Mouse (Mus musculus) embryonic fibroblast, embryonic 13.5 days (primary cell): ENCODE measurements at regions not wholly inside any gene's neighbourhood (a gene's known extent, or its start where the extent isn't known, plus 50 kb on each side); places are given as distances from the start of the nearest gene placed in this dataset.

Experiments used
- H3K27ac ChIP-seq: 2 replicates; pipeline ENCODE4 v1.5.1; 2012; ENCODE audit warnings: low read length, control low read depth, inconsistent platforms; ENCODE audit not compliant: insufficient read depth
- H3K4me1 ChIP-seq: 2 replicates; pipeline ENCODE4 v1.6.1; 2011; ENCODE audit warnings: low read length; ENCODE audit not compliant: control insufficient read depth, insufficient read depth
- H3K4me3 ChIP-seq: 2 replicates; pipeline ENCODE4 v1.5.1; 2011; ENCODE audit warnings: mild to moderate bottlenecking, control low read depth, low read length; ENCODE audit not compliant: insufficient read depth
- CTCF ChIP-seq: IDR thresholded peaks from 2 replicates; pipeline ENCODE4 v1.5.1; 2011; ENCODE audit warnings: mild to moderate bottlenecking, control low read depth, low read length, moderate library complexity, borderline replicate concordance; ENCODE audit not compliant: insufficient read depth
- POLR2A ChIP-seq: IDR thresholded peaks from 2 replicates; pipeline ENCODE4 v1.6.1; 2011; ENCODE audit warnings: low read depth, mild to moderate bottlenecking, control low read depth, low read length, moderate library complexity

GRCm38 (mm10) chr12:92152922-92153235 is 303.9 kb upstream of the Sel1l start:
- no peaks in the 10 kb centered on the region for H3K4me1 ChIP-seq
- H3K27ac ChIP-seq = no peak overlapping the region
- H3K4me3 ChIP-seq = no peak overlapping the region
- TF ChIP-seq POLR2A (no peak), CTCF (no peak)

- no peak for TF ChIP-seq CTCF
- TF ChIP-seq POLR2A = no peak
- Histone ChIP-seq H3K4me3 (no peak overlapping the region), H3K27ac (no peak overlapping the region), H3K4me1 (no peaks in the 10 kb centered on the region)
Observed at GRCm38 (mm10) chr12:92152043-92152921, 303.3 kb upstream of the Sel1l start.

- Histone ChIP-seq H3K4me3 (no peak overlapping the region), H3K27ac (no peak overlapping the region), H3K4me1 (no peaks in the 10 kb centered on the region)
- no peak for TF ChIP-seq CTCF
- no peak for TF ChIP-seq POLR2A
Observed at GRCm38 (mm10) chr12:92137539-92137938, 288.6 kb upstream of the Sel1l start.

GRCm38 (mm10) chr12:92127648-92128047 is 278.7 kb upstream of the Sel1l start:
- Histone ChIP-seq H3K4me3 (no peak overlapping the region), H3K4me1 (no peaks in the 10 kb centered on the region), H3K27ac (no peak overlapping the region)
- TF ChIP-seq CTCF = no peak
- no peak for TF ChIP-seq POLR2A

GRCm38 (mm10) chr12:92120164-92120815 is 271.3 kb upstream of the Sel1l start:
- Histone ChIP-seq H3K27ac (no peak overlapping the region), H3K4me1 (no peaks in the 10 kb centered on the region), H3K4me3 (no peak overlapping the region)
- TF ChIP-seq CTCF (no peak), POLR2A (no peak)

- TF ChIP-seq POLR2A (no peak), CTCF (no peak)
- no peak overlapping the region for H3K4me3 ChIP-seq
- no peaks in the 10 kb centered on the region for H3K4me1 ChIP-seq
- H3K27ac ChIP-seq = no peak overlapping the region
Observed at GRCm38 (mm10) chr12:92109615-92110014, 260.7 kb upstream of the Sel1l start.

- H3K4me3 ChIP-seq = no peak overlapping the region
- H3K27ac ChIP-seq = no peak overlapping the region
- TF ChIP-seq CTCF (no peak), POLR2A (no peak)
Observed at GRCm38 (mm10) chr12:92100080-92100479, 251.1 kb upstream of the Sel1l start.

GRCm38 (mm10) chr12:92092794-92093365 is 243.9 kb upstream of the Sel1l start:
- H3K4me1 ChIP-seq = no peaks in the 10 kb centered on the region
- TF ChIP-seq CTCF (no peak), POLR2A (no peak)
- H3K4me3 ChIP-seq = no peak overlapping the region
- H3K27ac ChIP-seq = no peak overlapping the region

More at GRCm38 (mm10) chr12:92100080-92100479, 251.1 kb upstream of the Sel1l start:
- no peaks in the 10 kb centered on the region for H3K4me1 ChIP-seq

- Histone ChIP-seq H3K27ac (no peak overlapping the region), H3K4me1 (no peaks in the 10 kb centered on the region), H3K4me3 (no peak overlapping the region)
- no peak for TF ChIP-seq CTCF
- no peak for TF ChIP-seq POLR2A
Observed at GRCm38 (mm10) chr12:92073209-92073608, 224.3 kb upstream of the Sel1l start.

- Histone ChIP-seq H3K4me1 (no peaks in the 10 kb centered on the region), H3K27ac (no peak overlapping the region), H3K4me3 (no peak overlapping the region)
- TF ChIP-seq POLR2A (no peak), CTCF (no peak)
Observed at GRCm38 (mm10) chr12:92062731-92063130, 213.8 kb upstream of the Sel1l start.
